Mouse (Mus musculus): ENCODE data around the gene Ncstn. TPM values are rescaled to one million over a fixed set of nuclear protein-coding genes. Genes with fewer than 3 reads are reported as not detected.
A peak's percentile ranks its signal among the peaks of the same experiment; 100 is the strongest.

Gene Ncstn
- polyA plus RNA-seq, 2 experiments from 2014 or later: 97.2 to 108 TPM

GRCm38 (mm10) chr1:172026201-172026901 is 56.2 kb downstream of the Ncstn start:
- peak; percentile 66 for ATAC-seq

GRCm38 (mm10) chr1:172025201-172025904 is 57.2 kb downstream of the Ncstn start:
- no peak for ATAC-seq

- ATAC-seq: no peak
These were observed 58.3 kb downstream of the Ncstn start for GRCm38 (mm10) chr1:172024140-172024895.

GRCm38 (mm10) chr1:172019863-172020521 is 62.6 kb downstream of the Ncstn start:
- ATAC-seq: no peak

- no peak for ATAC-seq
These were observed 63.3 kb downstream of the Ncstn start for GRCm38 (mm10) chr1:172019339-172019738.

GRCm38 (mm10) chr1:172018336-172019311 is 64.0 kb downstream of the Ncstn start:
- ATAC-seq: no peak

GRCm38 (mm10) chr1:172017517-172018070 is 65.0 kb downstream of the Ncstn start:
- no peak for ATAC-seq

- ATAC-seq: no peak
These were observed 65.7 kb downstream of the Ncstn start for GRCm38 (mm10) chr1:172016660-172017516.

- peak; percentile 13 for ATAC-seq
These were observed 66.6 kb downstream of the Ncstn start for GRCm38 (mm10) chr1:172016031-172016430.

Other genes with a start within 250 kb of the Ncstn start
- 100 to 1,000 TPM; 173 to 208 TPM for gene Cd84, start 243.1 kb downstream of the Ncstn start, polyA plus RNA-seq (2017; shearing (Covaris generic))
- 1 to 10 TPM; 1.1 to 2.3 TPM for gene Gm10521, start 187.1 kb downstream of the Ncstn start, polyA plus RNA-seq (2017; shearing (Covaris generic))
- 100 to 1,000 TPM; 377 to 508 TPM for gene Slamf6, start 165.3 kb downstream of the Ncstn start, polyA plus RNA-seq (2017; shearing (Covaris generic))
- gene Vangl2, start 54.4 kb downstream of the Ncstn start, polyA plus RNA-seq (2017; shearing (Covaris generic)): 1 to 10 TPM in 1 of 2 experiments, under 1 TPM in 1; 0.62 to 1.0 TPM
- not detected for gene Nhlh1, start 25.2 kb downstream of the Ncstn start, polyA plus RNA-seq (2017; shearing (Covaris generic))
- gene Copa, start 266 bp downstream of the Ncstn start, polyA plus RNA-seq (2017; shearing (Covaris generic)): 100 to 1,000 TPM in 1 of 2 experiments, 10 to 100 TPM in 1; 84.6 to 111 TPM
- gene Pex19, start 44.0 kb upstream of the Ncstn start, polyA plus RNA-seq (2017; shearing (Covaris generic)): 10 to 100 TPM; 68.1 to 70.7 TPM
- 10 to 100 TPM; 51.0 to 78.8 TPM for gene Dcaf8, start 65.3 kb upstream of the Ncstn start, polyA plus RNA-seq (2017; shearing (Covaris generic))
- gene Pea15a, start 124.0 kb upstream of the Ncstn start, polyA plus RNA-seq (2017; shearing (Covaris generic)): 10 to 100 TPM; 42.0 to 43.1 TPM
- gene Casq1, start 137.1 kb upstream of the Ncstn start, polyA plus RNA-seq (2017; shearing (Covaris generic)): not detected
- gene Atp1a4, start 175.6 kb upstream of the Ncstn start, polyA plus RNA-seq (2017; shearing (Covaris generic)): not detected
- gene Igsf8, start 178.8 kb upstream of the Ncstn start, polyA plus RNA-seq (2017; shearing (Covaris generic)): 1 to 10 TPM; 3.4 to 3.8 TPM
- gene Atp1a2, start 215.3 kb upstream of the Ncstn start, polyA plus RNA-seq (2017; shearing (Covaris generic)): under 1 TPM; 0.08 to 0.12 TPM
- under 1 TPM in 1 of 2 experiments, not detected in 1; 0.08 TPM for gene Kcnj9, start 246.5 kb upstream of the Ncstn start, polyA plus RNA-seq (2017; shearing (Covaris generic))